Mouse (Mus musculus) monocyte, adult 2 months (primary cell): Measurements from ENCODE around the gene Bcr.

Source experiments
- DNase-seq, 2 experiments: peaks; one replicate each; pipeline ENCODE4 v3.0.0; 2022; ENCODE audit warnings: low spot score in 2 of 2, low read depth in 1 of 2

The Bcr gene

DNA sequence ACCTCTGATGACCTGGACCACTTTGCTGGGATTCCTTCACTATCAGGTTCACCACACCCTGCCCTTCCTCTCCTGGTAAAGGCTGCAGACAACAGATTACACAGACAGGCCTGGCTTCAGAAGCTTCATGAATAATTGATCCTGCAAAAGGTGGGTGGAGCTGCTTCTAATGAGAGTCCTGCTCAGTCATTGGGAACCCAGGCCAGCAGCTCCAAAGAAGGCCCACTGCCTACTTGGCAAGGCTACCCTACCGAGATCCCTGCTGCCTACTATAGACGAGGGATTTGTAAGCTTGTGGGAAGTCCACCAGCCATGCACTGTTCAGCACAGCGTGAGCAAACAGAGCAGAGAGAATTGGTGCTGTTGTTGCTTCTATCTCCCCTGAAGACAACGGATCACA lies 4.1 kb upstream of the Bcr start:
- no peak for DNase-seq

DNA sequence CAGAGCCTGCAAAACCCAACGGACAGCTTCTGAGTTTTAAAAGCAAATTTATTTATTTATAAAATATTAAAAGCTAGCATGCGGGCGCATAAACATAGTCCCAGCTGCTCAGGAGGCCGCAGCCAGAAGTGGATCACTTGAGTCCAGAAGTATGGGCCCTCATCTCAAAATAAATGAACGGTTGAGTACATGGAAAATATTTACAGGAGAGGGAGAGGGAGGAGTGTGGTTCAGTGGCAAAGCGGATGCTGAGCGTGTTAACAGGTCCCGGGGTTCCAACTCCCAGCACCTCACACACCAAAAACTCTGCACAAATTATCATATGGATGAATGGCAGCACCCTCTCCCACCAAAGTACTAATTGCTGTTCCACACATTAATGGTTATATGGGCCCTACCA lies 2.1 kb upstream of the Bcr start:
- no peak for DNase-seq

GRCm38 (mm10) chr10:75058761-75059395 lies 1.5 kb upstream of the Bcr start:
- DNase-seq: no peak

DNA sequence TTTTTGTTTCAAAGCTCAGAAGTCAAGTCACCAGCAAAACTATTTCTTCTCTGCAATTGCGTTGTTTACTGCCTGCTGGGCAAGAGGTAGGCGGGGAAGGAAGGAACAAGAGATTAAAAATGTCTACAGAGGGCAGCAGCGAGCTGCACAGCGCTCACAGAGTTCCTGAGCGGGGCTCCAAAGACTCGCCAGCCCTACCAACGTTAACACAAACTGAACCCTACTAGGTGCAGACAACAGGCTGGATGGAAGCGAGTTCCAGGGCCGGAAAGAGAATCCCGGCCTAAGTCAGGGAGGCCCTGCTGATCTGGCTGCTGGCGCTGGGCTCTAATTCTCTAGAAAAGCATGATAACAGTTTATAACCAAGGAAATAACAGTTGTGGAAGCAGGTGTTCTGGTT lies 996 bp upstream of the Bcr start:
- DNase-seq: peak in 1 of 2 experiments; percentile 48

DNA sequence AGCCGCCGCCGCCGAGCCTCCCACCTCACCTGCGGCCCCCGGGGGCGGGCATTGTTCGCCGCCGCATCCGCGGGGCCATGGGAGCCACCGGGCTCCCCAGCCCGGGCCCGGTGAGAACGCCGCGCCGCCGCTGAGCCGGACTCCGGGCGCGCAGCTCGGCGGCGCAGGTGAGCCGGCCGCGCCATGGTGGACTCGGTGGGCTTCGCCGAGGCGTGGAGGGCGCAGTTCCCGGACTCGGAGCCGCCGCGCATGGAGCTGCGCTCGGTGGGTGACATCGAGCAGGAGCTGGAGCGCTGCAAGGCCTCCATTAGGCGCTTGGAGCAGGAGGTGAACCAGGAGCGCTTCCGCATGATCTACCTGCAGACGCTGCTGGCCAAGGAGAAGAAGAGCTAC lies 447 bp downstream of the Bcr start:
- DNase-seq: no peak

DNA sequence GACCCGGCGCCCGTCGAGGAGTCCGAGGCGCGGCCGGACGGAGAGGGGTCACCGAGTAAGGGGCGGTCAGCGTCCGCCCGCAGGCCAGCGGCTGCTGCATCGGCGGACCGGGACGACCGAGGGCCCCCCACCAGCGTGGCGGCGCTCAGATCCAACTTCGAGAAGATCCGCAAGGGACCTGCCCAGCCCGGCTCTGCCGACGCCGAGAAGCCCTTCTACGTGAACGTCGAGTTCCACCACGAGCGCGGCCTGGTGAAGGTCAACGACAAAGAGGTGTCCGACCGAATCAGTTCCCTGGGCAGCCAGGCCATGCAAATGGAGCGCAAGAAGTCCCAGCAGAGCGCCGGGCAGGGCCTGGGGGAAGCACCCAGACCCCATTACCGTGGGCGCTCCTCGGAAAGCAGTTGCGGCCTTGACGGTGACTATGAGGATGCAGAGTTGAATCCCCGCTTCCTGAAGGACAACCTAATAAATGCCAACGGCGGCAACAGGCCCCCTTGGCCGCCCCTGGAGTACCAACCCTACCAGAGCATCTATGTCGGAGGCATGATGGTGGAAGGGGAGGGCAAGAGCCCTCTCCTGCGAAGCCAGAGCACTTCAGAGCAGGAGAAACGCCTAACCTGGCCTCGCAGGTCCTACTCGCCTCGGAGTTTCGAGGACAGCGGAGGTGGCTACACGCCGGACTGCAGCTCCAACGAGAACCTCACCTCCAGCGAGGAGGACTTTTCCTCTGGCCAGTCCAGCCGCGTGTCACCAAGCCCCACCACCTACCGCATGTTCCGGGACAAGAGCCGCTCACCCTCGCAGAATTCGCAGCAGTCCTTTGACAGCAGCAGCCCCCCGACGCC lies 1.2 kb downstream of the Bcr start:
- DNase-seq: no peak

GRCm38 (mm10) chr10:75062189-75062561 lies 1.8 kb downstream of the Bcr start:
- no peak for DNase-seq

DNA sequence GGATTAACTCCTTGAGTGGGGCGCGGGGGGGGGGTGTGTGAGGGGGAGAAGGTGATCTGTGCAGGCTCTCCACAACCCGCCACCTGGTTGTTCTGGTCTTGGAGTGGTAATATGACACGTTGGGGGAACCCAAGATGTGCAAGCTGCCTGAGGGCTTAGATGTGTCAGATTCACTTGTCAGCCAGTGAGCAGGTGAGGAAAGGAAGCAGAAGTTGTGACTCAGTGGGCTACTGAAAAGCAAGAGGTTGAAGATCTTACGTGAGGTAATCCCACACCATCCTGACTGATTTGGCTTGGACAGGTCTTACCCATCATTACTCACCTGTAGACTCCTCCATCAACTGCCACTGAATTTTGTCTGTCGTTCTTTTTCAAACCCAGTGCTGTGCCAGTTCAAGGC lies 2.2 kb downstream of the Bcr start:
- DNase-seq: no peak

GRCm38 (mm10) chr10:75063301-75063965 lies 3.0 kb downstream of the Bcr start:
- no peak for DNase-seq

GRCm38 (mm10) chr10:75065691-75066090 lies 5.3 kb downstream of the Bcr start:
- DNase-seq: no peak

DNA sequence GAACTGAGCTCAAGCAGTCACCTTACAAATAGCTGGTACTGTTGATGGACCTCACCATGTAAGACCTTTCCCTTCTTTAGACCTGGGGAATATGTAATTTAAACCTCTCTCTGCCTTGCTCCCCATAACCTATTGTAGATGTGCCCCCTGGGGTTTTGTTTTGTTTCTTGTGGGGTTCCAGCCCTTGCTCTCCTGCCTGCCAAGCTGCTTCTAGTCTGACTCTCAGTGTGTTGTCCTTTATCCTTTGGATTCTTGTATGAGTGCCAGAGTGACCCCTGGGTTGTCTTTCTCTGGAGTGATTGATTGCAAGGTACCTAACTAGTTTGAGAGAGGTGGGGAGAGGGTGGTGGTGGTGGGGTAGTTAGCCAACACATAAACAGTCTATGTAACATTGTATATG lies 7.1 kb downstream of the Bcr start:
- DNase-seq: no peak

DNA sequence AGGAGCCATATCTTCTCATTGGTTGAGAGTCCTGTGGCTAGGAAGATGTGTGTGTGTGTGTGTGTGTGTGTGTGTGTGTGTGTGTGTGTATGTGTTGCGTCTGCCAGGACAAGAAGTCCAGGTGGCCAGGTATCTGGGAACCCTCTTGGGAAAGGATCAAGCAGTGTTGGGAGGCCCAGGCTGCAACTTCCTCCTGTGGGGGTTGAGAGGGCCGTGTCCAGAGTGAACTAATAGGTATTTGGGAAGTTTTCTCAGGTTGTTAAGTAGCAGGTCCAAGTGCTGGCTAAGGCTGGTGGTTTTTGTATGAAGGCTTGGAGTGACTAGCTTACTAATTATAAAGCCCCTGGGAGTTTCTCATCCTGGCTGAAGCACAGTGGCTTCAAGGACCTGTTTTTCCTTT lies 7.7 kb downstream of the Bcr start:
- no peak for DNase-seq

DNA sequence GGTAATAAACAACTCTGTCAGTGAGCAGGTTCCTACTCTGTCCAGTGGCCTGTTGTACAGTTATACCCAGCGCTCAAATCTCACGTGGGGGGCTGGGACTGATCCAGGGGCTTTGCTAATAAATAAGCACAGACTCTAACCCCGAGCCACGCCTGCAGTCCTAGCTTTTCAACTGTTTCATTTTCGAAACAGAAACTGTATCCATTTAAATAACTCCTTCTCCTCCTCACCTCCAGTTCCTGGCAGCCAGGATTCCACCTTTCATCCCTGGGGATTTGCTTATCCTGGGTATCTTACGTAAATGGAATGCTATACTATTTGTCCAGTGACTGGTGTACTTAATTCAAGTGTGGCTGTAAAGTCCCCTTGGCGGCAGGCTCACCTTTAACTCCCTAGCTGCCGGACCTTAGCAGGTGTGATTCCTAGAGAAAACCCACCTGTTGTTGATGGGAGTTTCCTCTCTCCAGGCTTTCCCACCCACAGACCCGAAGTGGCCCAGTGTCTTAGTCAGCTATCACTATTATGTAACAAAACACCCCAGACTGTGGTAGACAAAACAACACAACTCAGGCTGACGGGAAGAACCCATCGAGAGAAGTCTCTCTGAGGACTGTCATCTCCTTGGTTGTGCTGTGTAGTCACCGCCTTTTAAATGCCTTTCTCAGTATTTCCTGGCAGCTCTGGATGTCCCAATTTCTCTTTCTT lies 8.4 kb downstream of the Bcr start:
- no peak for DNase-seq

DNA sequence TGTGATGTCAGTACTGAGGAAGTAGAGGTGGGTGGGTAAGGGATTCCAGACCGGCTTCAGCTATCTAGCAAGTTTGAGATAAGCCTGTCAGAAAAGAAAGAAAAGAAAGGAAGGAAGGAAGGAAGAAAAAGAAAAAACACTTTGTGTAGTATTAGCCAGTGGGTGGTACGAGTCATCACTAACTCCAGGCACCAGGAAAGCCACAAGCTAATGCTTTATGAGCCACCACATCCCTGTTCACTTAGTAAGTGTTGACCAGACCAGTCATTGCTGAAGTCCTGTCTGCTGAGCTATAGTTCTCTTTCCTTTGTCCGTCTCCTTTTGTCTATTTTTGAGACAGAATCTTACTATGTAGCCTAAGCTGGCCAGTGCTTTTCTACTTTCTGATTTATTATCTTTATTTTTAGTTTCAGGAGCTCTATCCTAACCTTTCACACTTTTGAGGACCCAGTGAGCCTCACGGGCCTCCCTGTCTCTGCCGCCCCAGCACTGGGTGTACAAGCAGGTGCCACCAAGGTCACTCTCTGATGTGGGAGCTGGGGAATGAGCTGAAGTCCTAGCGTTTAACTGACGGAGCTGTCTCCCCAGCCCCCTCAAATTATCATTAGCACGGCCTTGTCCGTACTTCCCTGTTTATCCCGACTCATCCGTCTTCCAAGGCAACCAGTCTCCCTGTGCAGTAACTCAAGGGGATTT lies 10.0 kb downstream of the Bcr start:
- no peak for DNase-seq

- DNase-seq: no peak
Measured at GRCm38 (mm10) chr10:75075665-75076064, 15.3 kb downstream of the Bcr start.

DNA sequence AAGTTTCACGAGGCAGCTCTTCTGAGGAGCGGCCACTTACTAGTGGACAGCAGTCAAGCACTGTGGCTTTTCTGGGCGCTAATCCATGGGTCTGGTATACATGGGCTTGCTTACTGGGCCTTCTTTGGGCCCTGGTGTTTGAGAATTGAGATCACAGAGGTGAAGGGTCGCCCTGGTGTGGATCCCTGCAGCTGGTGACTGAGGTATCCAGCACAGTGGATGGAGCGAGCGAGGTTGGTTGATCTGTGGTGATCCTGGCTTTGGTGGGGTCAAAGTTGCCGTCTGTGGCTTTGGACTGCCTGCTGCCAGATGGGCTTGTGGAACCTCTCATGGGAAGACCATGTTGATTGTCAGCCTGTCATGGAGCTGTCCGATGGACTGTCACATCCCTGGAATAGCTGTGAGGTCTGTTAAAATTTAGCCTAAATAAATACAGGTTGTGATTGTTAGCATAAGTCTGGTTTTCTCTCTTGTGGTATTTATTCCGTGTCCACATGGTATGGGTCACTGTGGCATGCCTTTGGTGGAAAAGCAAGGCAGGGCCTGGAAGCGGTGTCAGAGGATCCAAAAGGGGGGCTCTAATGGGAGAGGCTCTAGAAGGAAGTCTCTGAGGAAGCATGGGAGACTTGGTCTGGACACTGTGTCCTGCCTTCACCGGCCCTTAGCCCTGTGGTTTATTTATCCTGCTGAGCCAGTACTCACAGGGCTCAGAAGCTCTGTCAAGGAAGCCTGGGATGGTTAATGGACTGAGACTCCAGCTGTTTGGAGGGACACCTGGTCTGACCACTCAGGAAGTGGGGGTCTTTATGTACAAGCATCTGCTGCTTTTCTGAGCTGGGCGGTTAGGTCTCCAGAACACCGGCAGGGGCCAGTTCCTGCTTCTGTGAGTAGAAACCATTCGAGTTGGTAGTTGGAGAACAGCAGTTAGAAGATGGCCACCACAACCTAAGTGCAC lies 18.1 kb downstream of the Bcr start:
- no peak for DNase-seq

GRCm38 (mm10) chr10:75085330-75085729 lies 24.9 kb downstream of the Bcr start:
- no peak for DNase-seq

DNA sequence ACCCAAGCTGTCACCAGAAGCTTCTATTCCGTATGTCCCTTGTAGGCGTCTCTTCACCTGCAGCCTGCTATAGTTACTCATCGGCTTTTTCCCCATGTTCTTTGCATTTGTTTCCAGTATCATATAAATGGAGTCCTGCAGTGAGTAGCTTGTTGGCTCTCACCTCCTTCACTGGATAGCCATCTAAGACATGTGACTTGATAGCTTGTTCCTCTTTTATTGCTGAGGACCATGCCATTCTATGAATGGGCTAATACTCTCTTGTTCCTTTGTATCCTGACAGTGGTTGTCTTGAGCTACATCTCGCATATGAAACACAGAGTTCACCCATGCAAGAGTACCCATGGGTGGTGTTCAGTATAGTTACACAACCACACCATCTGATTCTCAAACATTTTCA lies 28.1 kb downstream of the Bcr start:
- DNase-seq: no peak

DNA sequence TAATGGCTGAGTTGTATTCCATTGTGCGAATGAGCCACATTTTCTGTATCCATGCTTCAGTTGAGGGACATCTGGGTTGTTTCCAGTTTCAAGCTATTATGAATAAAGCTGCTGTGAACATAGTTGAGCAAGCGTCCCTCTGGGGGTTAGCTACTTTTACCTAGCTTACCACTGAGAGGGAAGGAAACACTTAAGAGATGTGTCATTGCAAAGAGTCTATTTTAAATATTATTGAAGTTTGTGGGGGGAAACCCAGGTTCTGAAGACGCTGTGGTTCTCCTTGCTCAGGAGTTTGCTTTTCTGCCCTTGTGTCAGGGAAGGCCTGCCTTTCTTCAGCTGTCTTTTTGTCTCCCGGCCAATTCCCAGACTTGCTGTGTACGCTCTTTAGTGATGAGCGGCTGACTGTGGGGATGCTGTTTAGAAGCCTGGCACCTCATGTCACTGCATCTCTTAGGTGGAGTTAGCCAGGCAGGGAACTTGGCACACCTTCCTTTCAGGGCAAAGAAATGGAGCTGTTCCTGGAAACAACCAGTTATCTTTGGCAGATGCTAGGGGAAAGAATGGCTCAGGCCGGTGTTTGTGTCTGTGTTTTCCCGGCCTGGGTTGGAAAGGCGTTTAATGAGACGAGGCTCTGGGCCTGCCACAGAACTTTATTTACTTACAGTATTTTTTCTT lies 31.2 kb downstream of the Bcr start:
- no peak for DNase-seq
